Mouse (Mus musculus) MEL-GATA-1-ER (cell line): ENCODE results near the gene Hist2h3c2.

Experiments used
- DNase-seq: peaks from one replicate; pipeline ENCODE4 v3.0.0-alpha.2; 2012; ENCODE audit warnings: low read depth; ENCODE audit errors: extremely low read depth

Gene Hist2h3c2

GRCm38 (mm10) chr3:96198181-96198580, 40.7 kb downstream of the Hist2h3c2 start:
- DNase-seq, result peak; percentile 90

- peak; percentile 99 for DNase-seq
These were observed 41.7 kb downstream of the Hist2h3c2 start for GRCm38 (mm10) chr3:96197129-96197749.

- DNase-seq, result peak; percentile 52
These were observed 42.3 kb downstream of the Hist2h3c2 start for GRCm38 (mm10) chr3:96196437-96197128.

GRCm38 (mm10) chr3:96195616-96196313, 43.2 kb downstream of the Hist2h3c2 start:
- DNase-seq, result no peak

- DNase-seq, result no peak
These were observed 44.0 kb downstream of the Hist2h3c2 start for GRCm38 (mm10) chr3:96194966-96195365.

GRCm38 (mm10) chr3:96192977-96193376, 46.0 kb downstream of the Hist2h3c2 start:
- no peak for DNase-seq
